Mouse (Mus musculus) right cerebral cortex, postnatal 25 days (tissue): ENCODE results near the gene Necab2.

Experiments
- DNase-seq: peaks from one replicate; pipeline ENCODE4 v3.0.0; 2022

The Necab2 gene

DNA sequence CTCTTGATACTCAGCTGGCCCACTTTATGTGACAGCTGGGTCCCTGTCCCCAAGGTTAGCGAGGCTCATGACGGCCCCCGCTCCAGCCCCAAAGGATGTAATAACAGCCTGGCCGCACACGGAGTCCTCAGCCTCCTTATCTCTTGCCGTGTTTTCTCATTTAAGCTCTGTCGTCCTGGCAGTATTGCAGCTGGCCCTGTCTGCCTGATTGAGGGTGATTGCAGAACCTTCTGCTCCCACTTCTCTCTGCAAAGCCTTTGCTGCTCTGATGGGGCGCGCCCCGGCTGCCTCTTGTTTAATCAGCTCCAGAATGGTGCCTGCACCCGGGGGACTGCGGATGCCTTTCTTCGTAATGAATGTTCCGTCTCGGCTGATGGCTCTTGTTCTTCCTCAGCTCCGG, 13.2 kb downstream of the Necab2 start:
- DNase-seq, result no peak

GRCm38 (mm10) chr8:119461356-119461755, 14.8 kb downstream of the Necab2 start:
- no peak for DNase-seq

GRCm38 (mm10) chr8:119463709-119464108, 17.2 kb downstream of the Necab2 start:
- no peak for DNase-seq

DNA sequence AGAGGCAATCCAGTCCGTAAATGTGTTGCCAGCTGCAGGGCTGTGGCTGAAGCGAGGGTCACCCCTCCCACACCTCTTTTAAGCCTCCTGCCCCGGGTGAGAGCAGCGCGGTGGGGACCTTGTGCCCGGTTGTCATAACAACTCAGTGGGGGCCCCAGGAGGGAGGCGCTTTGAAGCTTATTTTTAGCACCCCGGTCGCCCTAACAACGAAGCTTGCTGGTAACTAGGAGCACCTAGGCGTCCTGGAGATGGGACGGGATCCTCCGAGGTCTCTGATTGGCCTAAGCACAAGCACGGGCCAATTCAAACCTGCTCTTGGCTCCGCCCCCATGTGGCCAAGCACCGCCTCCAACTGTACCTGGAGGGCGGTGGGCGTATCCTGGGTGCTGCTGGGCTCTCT, 19.6 kb downstream of the Necab2 start:
- DNase-seq, result peak; percentile 67

DNA sequence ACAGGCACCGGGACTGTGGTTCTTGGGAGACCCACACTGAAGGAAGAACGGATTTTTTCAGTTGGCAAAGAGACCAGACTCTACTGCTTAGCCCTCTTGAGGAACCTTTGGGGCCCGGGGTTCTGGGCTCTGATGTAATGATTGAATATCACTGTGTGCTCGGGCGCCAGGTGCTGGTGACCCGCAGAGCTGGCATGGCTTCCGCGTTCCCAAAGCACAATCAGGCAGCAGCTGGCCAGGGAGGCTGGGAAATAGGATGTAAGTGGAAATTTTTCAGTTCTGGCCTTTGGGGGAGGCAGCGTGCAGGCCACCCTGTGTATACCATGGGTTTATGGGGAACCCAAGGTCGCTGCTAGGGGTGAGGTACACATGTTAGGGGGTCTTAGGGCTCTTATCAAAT, 20.3 kb downstream of the Necab2 start:
- no peak for DNase-seq

GRCm38 (mm10) chr8:119468091-119468490, 21.6 kb downstream of the Necab2 start:
- DNase-seq, result no peak

GRCm38 (mm10) chr8:119478684-119479083, 32.2 kb downstream of the Necab2 start:
- no peak for DNase-seq

- no peak for DNase-seq
These were observed 37.8 kb downstream of the Necab2 start for GRCm38 (mm10) chr8:119484145-119484896.

DNA sequence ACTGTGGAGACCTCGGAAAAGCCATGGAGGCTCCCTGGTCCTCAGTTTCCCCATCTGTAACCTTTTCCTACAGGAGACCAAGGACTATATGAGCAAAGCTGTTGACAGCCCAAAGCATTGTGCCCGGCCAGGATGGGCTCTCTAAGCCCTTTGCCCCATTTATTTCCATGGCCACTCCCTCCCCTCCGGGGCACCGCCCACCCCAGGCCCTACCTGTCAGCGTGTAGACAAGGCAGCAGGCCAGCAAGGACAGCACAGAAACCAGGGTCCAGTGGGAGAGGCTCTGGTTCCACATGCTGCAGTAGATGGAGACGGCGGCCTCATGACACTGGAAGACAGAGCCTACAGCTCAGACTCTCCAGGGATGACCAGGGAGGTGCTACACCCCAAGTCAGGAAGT, 40.6 kb downstream of the Necab2 start:
- no peak for DNase-seq

- peak; percentile 32 for DNase-seq
These were observed 50.3 kb downstream of the Necab2 start for GRCm38 (mm10) chr8:119496848-119497247.

- DNase-seq, result no peak
These were observed 53.3 kb downstream of the Necab2 start for GRCm38 (mm10) chr8:119499836-119500235.

DNA sequence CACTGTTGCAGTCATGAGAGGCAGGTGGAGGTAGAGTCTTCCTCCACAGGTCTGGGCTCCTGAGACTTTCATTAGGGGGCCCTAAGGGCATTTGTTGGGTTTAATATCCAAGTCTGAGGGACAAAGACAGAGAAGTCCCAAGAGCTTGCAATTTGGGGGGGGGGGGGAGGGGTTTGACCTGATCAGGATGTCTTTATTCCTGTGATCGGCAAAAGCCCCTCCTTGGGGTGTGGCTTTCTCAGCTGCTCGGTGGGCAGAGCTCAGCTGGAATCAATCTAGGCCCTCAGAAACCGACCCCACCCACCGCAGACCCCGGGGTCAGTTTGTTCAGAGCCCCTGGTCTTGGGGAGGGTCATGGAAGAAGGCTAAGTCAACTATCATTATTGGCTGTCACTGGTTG, 55.1 kb downstream of the Necab2 start, which contains the start of gene Slc38a8:
Slc38a8 (minus strand) TSS at position 101 of the 400 bp plus-strand sequence.
- DNase-seq, result no peak

GRCm38 (mm10) chr8:119502111-119502510, 55.6 kb downstream of the Necab2 start:
- no peak for DNase-seq

GRCm38 (mm10) chr8:119503191-119503767, 56.8 kb downstream of the Necab2 start:
- no peak for DNase-seq

DNA sequence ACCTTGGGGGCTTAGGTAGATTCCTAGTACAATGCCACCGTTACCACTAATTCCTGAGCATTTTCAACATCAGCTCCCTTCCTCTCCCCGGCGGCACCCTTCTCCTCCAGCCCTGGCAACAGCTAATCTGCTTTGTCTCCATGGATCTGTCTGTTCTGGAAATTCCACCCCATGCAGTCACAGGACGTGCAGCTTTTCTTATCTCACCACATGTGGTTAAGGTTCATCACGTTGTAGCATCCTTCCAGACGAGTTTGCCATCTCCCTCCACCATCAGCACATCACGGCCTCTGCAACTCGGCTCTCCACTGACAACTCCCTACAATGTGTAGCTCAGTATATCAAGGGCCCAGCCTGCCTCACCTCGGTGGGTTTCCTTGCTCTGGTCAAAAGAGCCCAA, 59.0 kb downstream of the Necab2 start:
- no peak for DNase-seq

DNA sequence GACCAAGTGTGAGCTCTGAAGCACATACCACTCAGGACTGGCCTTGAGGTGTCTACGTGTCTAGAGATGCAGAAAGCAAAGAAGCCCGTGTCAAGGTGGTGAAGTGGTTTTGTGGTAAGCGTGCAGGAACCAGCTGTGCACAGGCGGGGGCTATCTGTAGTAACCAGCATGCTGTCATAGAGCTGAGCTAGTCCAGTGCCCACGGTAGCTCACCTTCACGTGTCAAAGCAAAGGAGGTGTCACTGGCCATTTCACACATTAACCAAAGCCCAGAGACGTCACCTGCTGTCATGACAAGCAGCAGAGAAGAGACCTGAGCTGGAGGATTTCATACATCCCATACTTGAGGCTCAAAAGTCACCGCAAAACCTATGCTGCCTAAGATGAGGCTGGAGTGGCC, 59.6 kb downstream of the Necab2 start:
- no peak for DNase-seq

DNA sequence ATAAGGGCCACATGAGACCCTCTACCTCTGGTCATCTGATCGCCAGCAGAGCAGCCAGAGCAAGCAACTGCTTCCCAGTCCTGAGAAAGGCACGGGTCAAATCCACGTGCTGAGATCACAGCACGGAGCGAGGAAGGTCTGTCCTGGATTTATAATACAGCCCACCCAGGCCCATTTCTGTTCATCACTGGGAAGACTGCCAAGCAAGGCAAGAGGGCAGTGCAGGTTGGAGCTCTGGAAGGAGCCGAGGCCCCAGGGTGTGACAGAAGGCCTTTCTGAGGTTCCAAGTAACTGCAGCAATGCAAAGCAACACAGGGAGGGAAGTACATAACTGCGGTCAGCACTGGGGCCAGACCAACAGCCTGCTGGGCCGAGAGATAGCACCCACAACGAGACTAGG, 64.0 kb downstream of the Necab2 start:
- no peak for DNase-seq

GRCm38 (mm10) chr8:119511722-119512121, 65.2 kb downstream of the Necab2 start:
- no peak for DNase-seq

DNA sequence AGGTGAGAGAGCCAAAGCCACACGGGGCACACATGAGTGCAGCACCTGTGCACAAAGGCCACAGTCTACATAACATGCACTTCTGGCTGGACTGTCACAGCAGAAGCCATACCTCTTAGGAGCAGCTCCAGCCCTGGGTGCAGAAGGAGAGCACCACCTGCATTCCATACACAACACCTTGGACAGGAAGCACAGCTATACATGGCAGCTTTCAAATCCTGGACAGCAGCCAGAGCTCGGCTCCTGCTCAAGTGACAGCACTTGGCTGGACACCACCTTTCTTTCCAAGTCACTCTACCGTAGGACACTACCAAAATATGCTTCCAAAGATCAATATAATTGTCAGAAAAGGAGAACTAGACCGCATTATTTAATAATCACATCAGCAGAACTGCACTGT, 66.9 kb downstream of the Necab2 start:
- no peak for DNase-seq

DNA sequence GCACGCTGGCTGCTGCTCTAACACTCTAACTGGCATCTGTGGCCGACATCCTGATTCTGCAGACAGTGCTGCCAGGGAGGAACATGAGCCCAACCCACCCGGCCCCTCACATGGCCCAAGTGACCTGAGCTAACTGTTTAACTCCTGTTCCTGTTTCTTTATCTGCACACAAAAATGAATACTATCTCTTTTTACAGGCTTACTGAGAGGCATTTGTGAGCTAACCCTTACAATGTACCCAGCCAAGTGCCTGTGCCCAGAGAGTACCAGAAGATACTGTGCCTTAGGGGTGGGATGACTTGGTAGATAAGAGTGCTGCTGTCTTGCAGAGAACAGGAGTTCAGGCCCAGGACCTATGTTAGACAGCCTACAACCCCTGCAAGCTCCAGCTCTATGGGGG, 68.4 kb downstream of the Necab2 start:
- no peak for DNase-seq

GRCm38 (mm10) chr8:119515767-119516166, 69.2 kb downstream of the Necab2 start:
- DNase-seq, result no peak

DNA sequence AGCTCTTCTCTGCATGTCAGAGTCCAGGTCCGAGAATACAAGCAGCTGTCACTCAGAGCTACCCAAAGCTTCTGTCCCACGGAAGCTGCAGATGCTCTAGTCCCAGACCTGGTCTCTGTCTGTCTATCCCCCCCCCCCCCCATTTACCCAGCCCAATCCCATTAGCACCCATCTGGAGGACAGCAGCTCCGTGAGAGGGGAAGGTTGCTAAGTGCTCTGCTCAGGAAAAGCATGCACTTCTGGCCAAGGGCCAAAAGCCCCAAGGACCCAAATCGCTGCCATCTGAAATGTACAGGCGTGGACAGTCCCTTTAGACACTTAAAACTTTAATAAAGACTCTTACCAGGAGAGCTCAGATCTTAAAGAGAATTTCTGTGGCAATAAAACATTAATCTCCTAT, 70.2 kb downstream of the Necab2 start:
- DNase-seq, result no peak

- DNase-seq, result no peak
These were observed 73.6 kb downstream of the Necab2 start for GRCm38 (mm10) chr8:119520102-119520501.
